Mouse (Mus musculus): ENCODE results near the gene Gm6871. TPM values are rescaled to one million over a fixed set of nuclear protein-coding genes. Genes with fewer than 3 reads are reported as not detected.
"Not testable (repeated sequence)": the region's sequence is repeated elsewhere in the genome, so short reads cannot be mapped to it uniquely, and the experiment has no call there.

The Gm6871 gene
- polyA plus RNA-seq, 1 experiment from 2014 or later: not detected

DNA sequence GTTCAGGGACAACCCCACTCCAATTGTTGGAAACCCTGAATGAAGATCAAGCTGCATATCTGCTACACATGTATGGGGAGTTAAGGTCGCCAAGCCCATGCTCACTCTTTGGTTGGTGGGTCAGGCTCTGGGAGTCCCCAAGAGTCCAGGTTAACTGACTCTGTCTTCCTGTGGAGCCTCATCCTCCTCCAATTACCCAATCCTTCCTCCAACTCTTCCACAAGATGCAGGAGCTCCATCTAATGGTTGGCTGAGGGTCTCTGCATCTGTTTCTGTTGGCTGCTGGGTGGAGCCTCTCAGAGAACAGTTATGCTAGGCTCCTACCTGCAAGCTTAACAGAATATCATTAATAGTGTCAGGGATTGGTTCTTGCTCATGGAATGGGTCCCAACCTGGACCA lies 71.1 kb downstream of the Gm6871 start:
- no peaks in the 10 kb centered on the region for H3K36me3 ChIP-seq (replicated peaks)
- H3K9me3 ChIP-seq: no peaks in the 10 kb centered on the region
- no peaks in the 10 kb centered on the region for H3K27me3 ChIP-seq (replicated peaks)
- no peaks in the 10 kb centered on the region; the same call in 1 of the 2 replicates for H3K4me1 ChIP-seq
- H3K4me2 ChIP-seq: no peak overlapping the region
- no peak overlapping the region for H3K9ac ChIP-seq
- no peak for ATAC-seq (replicated peaks)
- H3K27ac ChIP-seq: no peak overlapping the region
- H3K4me3 ChIP-seq: no peak overlapping the region
- WGBS: 48% methylated on average over 1 of the region's 1 CpGs

- H3K27ac ChIP-seq: no peak overlapping the region
- H3K4me3 ChIP-seq: peak overlapping the region; percentile 71
- no peaks in the 10 kb centered on the region for H3K9me3 ChIP-seq
- H3K36me3 ChIP-seq (replicated peaks): no peaks in the 10 kb centered on the region
- peak; percentile 22 for ATAC-seq (replicated peaks)
- no peaks in the 10 kb centered on the region for H3K27me3 ChIP-seq (replicated peaks)
- peak overlapping the region; percentile 49 for H3K9ac ChIP-seq
- no peaks in the 10 kb centered on the region; the same call in 1 of the 2 replicates for H3K4me1 ChIP-seq
- peak overlapping the region; percentile 75 for H3K4me2 ChIP-seq
- WGBS: 21% methylated on average over 22 of the region's 22 CpGs
Observed at GRCm38 (mm10) chr7:41500151-41500934, 73.1 kb downstream of the Gm6871 start.

DNA sequence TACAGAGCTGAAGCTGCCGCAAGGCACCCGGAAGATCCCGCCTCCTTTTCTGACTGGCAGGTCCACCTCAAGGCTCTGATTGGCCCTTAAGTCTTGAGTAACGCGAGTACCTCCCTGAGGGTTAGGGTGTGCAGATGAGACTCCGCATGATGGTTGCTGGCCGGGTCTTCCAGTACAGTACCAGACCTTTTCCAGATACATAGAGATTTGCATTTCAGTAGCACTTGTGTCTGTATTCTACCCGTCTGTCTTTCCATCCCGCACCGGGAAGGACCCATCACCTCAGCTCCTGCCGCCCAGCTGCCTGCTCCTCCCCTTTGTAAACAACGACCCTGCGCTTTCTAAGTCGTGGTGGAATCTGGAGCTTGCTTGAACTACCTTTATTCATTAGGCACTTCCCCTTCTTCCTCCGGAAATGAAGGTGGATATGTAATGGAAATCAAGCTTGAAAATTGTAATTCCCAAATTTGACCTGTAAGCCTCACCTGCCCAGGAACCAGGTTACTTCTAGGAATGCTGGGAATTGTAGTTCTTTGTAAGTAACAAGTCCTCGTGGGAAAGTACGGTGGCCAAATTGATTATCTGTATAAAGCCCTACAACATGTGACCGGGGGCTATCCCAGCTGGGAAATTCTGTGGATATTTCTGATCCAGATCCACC lies 73.9 kb downstream of the Gm6871 start, which contains the start of the genes Gm20449 and AW146154:
TSS of gene Gm20449 (minus strand) at position 29 of the 661 bp plus-strand sequence.
TSS of gene AW146154 (minus strand) at position 502 of the 661 bp plus-strand sequence.
- 0% methylated on average over 18 of the region's 18 CpGs for WGBS
- Histone ChIP-seq H3K27ac (peak within 1 kb of the TSS; percentile 76), H3K27me3 (replicated peaks) (no peaks in the 10 kb centered on the region), H3K36me3 (replicated peaks) (0 out of 2 replicates have a peak, but pooled peaks cover 3% of the 10 kb centered on the region), H3K4me2 (peak within 1 kb of the TSS; percentile 75), H3K4me3 (peak within 1 kb of the TSS; percentile 71), H3K9ac (peak within 1 kb of the TSS; percentile 49), H3K9me3 (0 out of 2 replicates have a peak, but pooled peaks cover 2% of the 10 kb centered on the region), H3K4me1 (no peaks in the 10 kb centered on the region; the same call in 1 of the 2 replicates)
- peak; percentile 99 for ATAC-seq (replicated peaks)

- H3K9me3 ChIP-seq; H3K36me3 ChIP-seq (replicated peaks); ATAC-seq (replicated peaks); H3K27me3 ChIP-seq (replicated peaks); H3K4me1 ChIP-seq: not testable (repeated sequence)
- Histone ChIP-seq H3K27ac (peak overlapping the region; percentile 76), H3K4me2 (peak overlapping the region; percentile 75), H3K4me3 (peak overlapping the region; percentile 71), H3K9ac (peak overlapping the region; percentile 38)
- 0% methylated on average over 6 of the region's 6 CpGs for WGBS
Observed at GRCm38 (mm10) chr7:41499018-41499388, 74.5 kb downstream of the Gm6871 start.

DNA sequence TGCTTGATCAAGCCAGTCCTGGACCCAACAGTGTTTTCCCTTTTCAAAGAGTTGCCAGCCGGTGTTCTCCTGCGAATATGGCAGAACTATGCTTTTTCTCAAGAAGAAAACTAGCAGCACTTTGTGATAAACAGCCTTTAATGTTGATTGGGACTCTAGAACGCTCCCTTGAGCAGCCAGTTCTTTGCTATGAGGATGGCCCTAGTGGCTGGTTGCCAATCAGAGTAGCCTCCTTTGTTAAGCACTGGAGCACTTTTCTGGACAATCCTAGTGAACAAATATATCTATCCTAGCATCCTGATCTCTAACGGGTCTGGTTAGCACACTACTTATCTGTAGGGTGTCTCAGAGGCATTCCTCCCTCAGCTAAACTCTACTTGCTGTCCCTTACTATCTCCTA lies 75.0 kb downstream of the Gm6871 start:
- WGBS: 70% methylated on average over 3 of the region's 4 CpGs
- not testable (repeated sequence) for H3K4me1 ChIP-seq; H3K27ac ChIP-seq; H3K9me3 ChIP-seq; H3K27me3 ChIP-seq (replicated peaks); H3K36me3 ChIP-seq (replicated peaks); ATAC-seq (replicated peaks)
- Histone ChIP-seq H3K4me3 (peak overlapping the region; percentile 71), H3K9ac (0 out of 2 replicates have a peak overlapping the region, but pooled peaks have one; percentile 38), H3K4me2 (peak overlapping the region; percentile 75)

DNA sequence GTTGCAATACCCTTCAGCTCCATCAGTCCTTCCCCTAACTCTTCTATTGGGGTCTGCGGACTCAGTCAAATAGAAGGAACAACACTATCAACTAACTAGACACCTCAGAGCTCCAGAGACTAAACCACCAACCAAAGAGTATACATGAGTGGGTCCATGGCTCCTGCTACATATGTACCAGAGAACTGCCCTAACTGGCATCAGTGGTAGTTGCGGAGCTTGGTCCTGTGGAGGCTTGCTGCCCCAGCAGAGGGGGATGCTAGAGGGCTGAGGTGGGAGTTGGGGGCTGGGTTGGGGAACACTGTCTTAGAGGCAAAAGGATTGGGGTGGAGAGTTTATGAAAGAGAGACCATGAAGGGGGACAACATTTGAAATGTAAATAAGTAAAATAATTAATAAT lies 75.6 kb downstream of the Gm6871 start:
- Histone ChIP-seq H3K9ac (no peak overlapping the region), H3K36me3 (replicated peaks) (0 out of 2 replicates have a peak, but pooled peaks cover 3% of the 10 kb centered on the region), H3K27me3 (replicated peaks) (no peaks in the 10 kb centered on the region), H3K4me1 (no peaks in the 10 kb centered on the region; the same call in 1 of the 2 replicates), H3K4me2 (no peak overlapping the region), H3K9me3 (0 out of 2 replicates have a peak, but pooled peaks cover 8% of the 10 kb centered on the region), H3K27ac (no peak overlapping the region), H3K4me3 (no peak overlapping the region)
- 97% methylated on average over 2 of the region's 2 CpGs for WGBS
- no peak for ATAC-seq (replicated peaks)

Other genes with a start within 250 kb of the Gm6871 start
- gene AI987944, start 180.3 kb downstream of the Gm6871 start, polyA plus RNA-seq (2015; fragmentation: Nextera tagmentation; extraction: Ambion mirVana): 7.5 and 8.6 TPM in 2 replicates
- 0.42 and 0.57 TPM in 2 replicates for gene Vmn2r57, start 125.0 kb downstream of the Gm6871 start, polyA plus RNA-seq (2015; fragmentation: Nextera tagmentation; extraction: Ambion mirVana)
- 0.06 and 0.09 TPM in 2 replicates for gene Gm20449, start 74.2 kb downstream of the Gm6871 start, polyA plus RNA-seq (2015; fragmentation: Nextera tagmentation; extraction: Ambion mirVana)
- gene AW146154, start 73.8 kb downstream of the Gm6871 start, polyA plus RNA-seq (2015; fragmentation: Nextera tagmentation; extraction: Ambion mirVana): 3.0 and 5.7 TPM in 2 replicates
- 14.8 and 15.1 TPM in 2 replicates for gene 2610021A01Rik, start 25.6 kb upstream of the Gm6871 start, polyA plus RNA-seq (2015; fragmentation: Nextera tagmentation; extraction: Ambion mirVana)
- gene Zfp788, start 59.5 kb upstream of the Gm6871 start, polyA plus RNA-seq (2015; fragmentation: Nextera tagmentation; extraction: Ambion mirVana): 22.7 and 26.1 TPM in 2 replicates